Comparison of ENCODE assay signal across 16 mouse cellular contexts in the genomic region with DNA sequence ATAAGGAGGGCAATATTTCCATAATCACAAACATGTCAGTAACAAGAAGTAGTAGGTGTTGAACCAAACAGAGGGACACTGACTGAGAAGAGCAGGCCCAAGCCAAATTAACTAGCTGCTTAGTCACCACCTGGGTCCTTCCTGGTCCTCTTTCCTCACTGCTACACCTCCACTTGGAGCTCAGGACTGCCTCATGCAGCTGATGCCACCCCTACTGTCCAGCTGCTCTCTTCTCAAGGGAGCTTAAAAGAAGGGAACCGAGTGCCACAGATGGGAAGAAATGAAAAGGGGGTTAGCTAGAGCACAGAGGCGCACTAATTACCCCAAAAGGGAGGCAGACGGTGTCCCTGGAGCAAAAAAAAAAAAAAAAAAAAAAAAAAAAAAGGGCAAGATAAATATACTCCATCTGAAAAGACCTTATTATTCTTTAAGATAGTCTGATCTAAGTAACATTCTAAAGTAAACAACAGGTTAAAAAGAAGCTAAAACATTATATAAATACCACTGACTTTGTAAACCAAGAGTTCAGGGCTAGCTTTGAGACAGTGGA. TPM values are rescaled to one million over a fixed set of nuclear protein-coding genes. Genes with fewer than 3 reads are reported as not detected.
A peak's percentile ranks its signal among the peaks of the same experiment; 100 is the strongest.
DNase-seq lines count a peak whose midpoint lies in the region; ATAC-seq and TF ChIP-seq lines count a peak whose summit lies in the region.
"Had no signal": no experiment of that assay in that cellular context is flagged by ENCODE, and none has a peak within 500 bp of the region (broad histone marks: within the 10 kb centered on the region; RNA-seq: fewer than 3 reads in every experiment).

No protein-coding gene starts in this region.

- H3K27ac ChIP-seq in forebrain, embryonic 13.5 days: no peak overlapping the region
- H3K27ac ChIP-seq in forebrain, postnatal 0 days (ENCODE audit: low read depth, low read length): no peak overlapping the region
- peak overlapping the region; percentile 23; the same call in 1 of the 2 replicates for H3K27ac ChIP-seq in layer of hippocampus, adult 2 months
- H3K27ac ChIP-seq: embryonic facial prominence, embryonic 15.5 days; forebrain, embryonic 12.5 days; kidney, postnatal 0 days; limb, embryonic 15.5 days; lung, embryonic 15.5 days had no signal

- no peak overlapping the region for H3K4me3 ChIP-seq in forebrain, embryonic 13.5 days
- no peak overlapping the region for H3K4me3 ChIP-seq in forebrain, postnatal 0 days (ENCODE audit: low read depth, low read length)
- H3K4me3 ChIP-seq in layer of hippocampus, adult 2 months: no peak overlapping the region
- H3K4me3 ChIP-seq: embryonic facial prominence, embryonic 15.5 days; forebrain, embryonic 12.5 days; limb, embryonic 15.5 days; lung, embryonic 15.5 days had no signal

- ATAC-seq in forebrain, embryonic 13.5 days: 0 out of 2 replicates have a peak, but pooled peaks have one; percentile 21
- no peak for ATAC-seq in forebrain, postnatal 0 days
- ATAC-seq: intestine, postnatal 0 days had no signal

- H3K36me3 ChIP-seq in forebrain, embryonic 13.5 days (ENCODE audit: poor library complexity, severe bottlenecking): peaks cover 19% of the 10 kb centered on the region; the same call in 1 of the 2 replicates
- H3K36me3 ChIP-seq in forebrain, postnatal 0 days (ENCODE audit: insufficient read depth): no peaks in the 10 kb centered on the region

- no peak for DNase-seq in forebrain, postnatal 0 days
- no peak for DNase-seq in layer of hippocampus, adult 2 months (ENCODE audit: low spot score in 2 of 2)
- DNase-seq in layer of hippocampus, adult 8-10 months (ENCODE audit: low spot score in 2 of 2): no peak
- peak; percentile 26 for DNase-seq in 3T3-L1 (ENCODE audit: low read depth, low spot score)
- peak; percentile 52 for DNase-seq in brain, adult 2 months (ENCODE audit: low read depth, low spot score)
- no peak for DNase-seq in c-Kit-positive CD71-positive TER-119-positive erythroid progenitor cells, embryonic 14.5 days (ENCODE audit: low spot score)
- no peak for DNase-seq in lung, postnatal 10 days
- DNase-seq: cerebellum, adult 11 months; right cerebral cortex, postnatal 4 days had no signal

- H3K9me3 ChIP-seq in forebrain, embryonic 13.5 days (replicated peaks): no peaks in the 10 kb centered on the region
- no peaks in the 10 kb centered on the region for H3K9me3 ChIP-seq in forebrain, postnatal 0 days (ENCODE audit: low read length)
- H3K9me3 ChIP-seq: embryonic facial prominence, embryonic 15.5 days; forebrain, embryonic 12.5 days; limb, embryonic 15.5 days; lung, embryonic 15.5 days had no signal

- WGBS in forebrain, embryonic 13.5 days: 32% methylated on average over 3 of the region's 3 CpGs
- WGBS in forebrain, postnatal 0 days: 32% methylated on average over 3 of the region's 3 CpGs

- H3K27me3 ChIP-seq in forebrain, embryonic 13.5 days: no peaks in the 10 kb centered on the region
- H3K27me3 ChIP-seq in forebrain, postnatal 0 days (ENCODE audit: insufficient read depth, low read length): no peaks in the 10 kb centered on the region
- H3K27me3 ChIP-seq: embryonic facial prominence, embryonic 15.5 days; forebrain, embryonic 12.5 days; limb, embryonic 15.5 days; lung, embryonic 15.5 days had no signal

- no peak for TF ChIP-seq CTCF in forebrain, postnatal 0 days (IDR thresholded peaks at IDR 0.05; ENCODE audit: low read depth)
- TF ChIP-seq CTCF in layer of hippocampus, adult 2 months (conservative IDR thresholded peaks at IDR 0.05): no peak

- peaks cover 51% of the 10 kb centered on the region for H3K4me1 ChIP-seq in forebrain, embryonic 13.5 days
- peaks cover 13% of the 10 kb centered on the region; the same call in 1 of the 2 replicates for H3K4me1 ChIP-seq in forebrain, postnatal 0 days (ENCODE audit: insufficient read depth)

- H3K9ac ChIP-seq in forebrain, embryonic 13.5 days: no peak overlapping the region
- H3K9ac ChIP-seq in forebrain, postnatal 0 days: no peak overlapping the region
- H3K9ac ChIP-seq: embryonic facial prominence, embryonic 15.5 days; forebrain, embryonic 12.5 days; limb, embryonic 15.5 days; lung, embryonic 15.5 days had no signal

- no peak overlapping the region for H3K4me2 ChIP-seq in forebrain, embryonic 13.5 days
- H3K4me2 ChIP-seq in forebrain, postnatal 0 days (ENCODE audit: low read depth): no peak overlapping the region
- H3K4me2 ChIP-seq: embryonic facial prominence, embryonic 15.5 days; forebrain, embryonic 12.5 days; limb, embryonic 15.5 days; lung, embryonic 15.5 days had no signal

RNA-seq across cellular contexts. Expression of gene Med13, which starts 5.6 kb away (rescaled TPM):
- polyA plus RNA-seq in forebrain, embryonic 13.5 days (2015; fragmentation: Nextera tagmentation; extraction: Ambion mirVana): 12.4 and 13.4 TPM in 2 replicates
- total RNA-seq in forebrain, postnatal 0 days (2014; rRNA removed): 54.0 and 57.0 TPM in 2 replicates
- polyA plus RNA-seq in forebrain, postnatal 0 days (2015; fragmentation: Nextera tagmentation; extraction: Ambion mirVana): 3.8 and 5.5 TPM in 2 replicates
- 10 to 100 TPM; 49.8 to 56.6 TPM for total RNA-seq in layer of hippocampus, adult 2 months (2021)
- 10 to 100 TPM; 49.1 to 85.1 (median 57.2) TPM for total RNA-seq in layer of hippocampus, adult 8-10 months (2022)

Comparison
In these comparisons a context has a peak if more than half of its experiments do, and no peak if none do; other contexts are left out.
1. DNase-seq: peak in 3T3-L1 (single experiment) and brain, adult 2 months (single experiment); none in forebrain, postnatal 0 days (single experiment), layer of hippocampus, adult 2 months (0 of 2), layer of hippocampus, adult 8-10 months (0 of 2), c-Kit-positive CD71-positive TER-119-positive erythroid progenitor cells, embryonic 14.5 days (single experiment) and lung, postnatal 10 days (single experiment).